Mouse (Mus musculus) spleen, adult 2 months (tissue): ENCODE data around the gene Gapvd1.

Experiments
- CTCF ChIP-seq: fragments of 200-500 bp; IDR thresholded peaks from 2 replicates; pipeline ENCODE4 v1.5.1; 2011; ENCODE audit warnings: mild to moderate bottlenecking, inconsistent platforms; ENCODE audit not compliant: insufficient read depth, insufficient read length, insufficient replicate concordance; ENCODE audit errors: extremely low read depth
- POLR2A ChIP-seq: fragments of 200-500 bp; IDR thresholded peaks from 2 replicates; pipeline ENCODE4 v1.6.1; 2011; ENCODE audit warnings: low read depth, low read length, inconsistent platforms

- TF ChIP-seq CTCF = no peak
- no peak for TF ChIP-seq POLR2A
These were observed 17.5 kb upstream of the Gapvd1 start for GRCm38 (mm10) chr2:34772252-34773235.
